Mouse (Mus musculus): ENCODE results near the gene Txnip. TPM values are rescaled to one million over a fixed set of nuclear protein-coding genes. Genes with fewer than 3 reads are reported as not detected.
"Not testable (repeated sequence)": the region's sequence is repeated elsewhere in the genome, so short reads cannot be mapped to it uniquely, and the experiment has no call there.

Txnip gene
- 52.7 and 53.6 TPM in 2 replicates for polyA plus RNA-seq (2016; fragmentation: Nextera tagmentation; extraction: Ambion mirVana)

GRCm38 (mm10) chr3:96557694-96558093, at the start of gene Txnip:
Txnip (plus strand) TSS chr3:96557957.
- no peaks in the 10 kb centered on the region for H3K9me3 ChIP-seq
- H3K4me1 ChIP-seq, result peaks cover 51% of the 10 kb centered on the region
- under 1% methylated on average over 26 of the region's 26 CpGs for WGBS
- peak within 1 kb of the TSS; percentile 75 for H3K4me3 ChIP-seq
- peak within 1 kb of the TSS; percentile 83 for H3K4me2 ChIP-seq (replicated peaks)
- H3K9ac ChIP-seq (replicated peaks), result peak within 1 kb of the TSS; percentile 80
- H3K27ac ChIP-seq (replicated peaks), result peak within 1 kb of the TSS; percentile 62
- H3K27me3 ChIP-seq, result no peaks in the 10 kb centered on the region
- peak; percentile 100 for ATAC-seq (ENCODE audit: low FRiP score, low read depth)
- H3K36me3 ChIP-seq, result peaks cover 23% of the 10 kb centered on the region

GRCm38 (mm10) chr3:96507966-96508365, 49.8 kb upstream of the Txnip start:
- not testable (repeated sequence) for H3K9ac ChIP-seq (replicated peaks); H3K27ac ChIP-seq (replicated peaks); H3K27me3 ChIP-seq; H3K9me3 ChIP-seq; H3K36me3 ChIP-seq; ATAC-seq (ENCODE audit: low FRiP score, low read depth); H3K4me3 ChIP-seq; H3K4me2 ChIP-seq (replicated peaks); H3K4me1 ChIP-seq
- 89% methylated on average over 8 of the region's 9 CpGs for WGBS

GRCm38 (mm10) chr3:96520171-96520570, 37.6 kb upstream of the Txnip start:
- Histone ChIP-seq H3K4me3 (no peak overlapping the region), H3K9ac (replicated peaks) (no peak overlapping the region), H3K27me3 (0 out of 2 replicates have a peak, but pooled peaks cover 4% of the 10 kb centered on the region), H3K9me3 (no peaks in the 10 kb centered on the region), H3K36me3 (no peaks in the 10 kb centered on the region), H3K4me1 (no peaks in the 10 kb centered on the region), H3K4me2 (replicated peaks) (no peak overlapping the region), H3K27ac (replicated peaks) (no peak overlapping the region)
- ATAC-seq (ENCODE audit: low FRiP score, low read depth), result no peak
- 55% methylated on average over 5 of the region's 5 CpGs for WGBS

- Histone ChIP-seq H3K4me2 (replicated peaks) (no peak overlapping the region), H3K36me3 (no peaks in the 10 kb centered on the region), H3K9me3 (no peaks in the 10 kb centered on the region), H3K4me3 (no peak overlapping the region), H3K27ac (replicated peaks) (no peak overlapping the region), H3K9ac (replicated peaks) (no peak overlapping the region), H3K4me1 (peaks cover 6% of the 10 kb centered on the region), H3K27me3 (peaks cover 18% of the 10 kb centered on the region)
- WGBS, result 64% methylated on average over 4 of the region's 4 CpGs
- ATAC-seq (ENCODE audit: low FRiP score, low read depth), result no peak
Observed at GRCm38 (mm10) chr3:96522149-96522548, 35.6 kb upstream of the Txnip start.

GRCm38 (mm10) chr3:96524028-96524810, 33.5 kb upstream of the Txnip start:
- H3K36me3 ChIP-seq, result no peaks in the 10 kb centered on the region
- H3K27ac ChIP-seq (replicated peaks), result no peak overlapping the region
- H3K9me3 ChIP-seq, result no peaks in the 10 kb centered on the region
- peaks cover 19% of the 10 kb centered on the region for H3K4me1 ChIP-seq
- H3K4me3 ChIP-seq, result no peak overlapping the region
- 70% methylated on average over 12 of the region's 12 CpGs for WGBS
- no peak for ATAC-seq (ENCODE audit: low FRiP score, low read depth)
- peaks cover 39% of the 10 kb centered on the region for H3K27me3 ChIP-seq
- no peak overlapping the region for H3K4me2 ChIP-seq (replicated peaks)
- no peak overlapping the region for H3K9ac ChIP-seq (replicated peaks)

- peaks cover 43% of the 10 kb centered on the region for H3K27me3 ChIP-seq
- no peaks in the 10 kb centered on the region for H3K36me3 ChIP-seq
- no peak for ATAC-seq (ENCODE audit: low FRiP score, low read depth)
- no peaks in the 10 kb centered on the region for H3K9me3 ChIP-seq
- H3K4me2 ChIP-seq (replicated peaks), result no peak within 1 kb of the TSS
- no peak within 1 kb of the TSS for H3K9ac ChIP-seq (replicated peaks)
- no peak within 1 kb of the TSS for H3K4me3 ChIP-seq
- WGBS, result 89% methylated on average over 4 of the region's 4 CpGs
- no peak within 1 kb of the TSS for H3K27ac ChIP-seq (replicated peaks)
- peaks cover 19% of the 10 kb centered on the region for H3K4me1 ChIP-seq
Observed at GRCm38 (mm10) chr3:96524914-96525313, 32.8 kb upstream of the Txnip start, which contains the start of gene Hfe2. Hfe2 (plus strand) TSS chr3:96525172.

- ATAC-seq (ENCODE audit: low FRiP score, low read depth), result no peak
- Histone ChIP-seq H3K4me1 (peaks cover 19% of the 10 kb centered on the region), H3K4me2 (replicated peaks) (peak overlapping the region; percentile 72; the same call in 1 of the 2 replicates), H3K9me3 (no peaks in the 10 kb centered on the region), H3K27me3 (peaks cover 44% of the 10 kb centered on the region), H3K4me3 (no peak overlapping the region), H3K9ac (replicated peaks) (no peak overlapping the region), H3K36me3 (no peaks in the 10 kb centered on the region), H3K27ac (replicated peaks) (no peak overlapping the region)
- 74% methylated on average over 11 of the region's 11 CpGs for WGBS
Observed at GRCm38 (mm10) chr3:96526013-96526762, 31.6 kb upstream of the Txnip start.

GRCm38 (mm10) chr3:96526864-96527542, 30.8 kb upstream of the Txnip start:
- Histone ChIP-seq H3K4me3 (peak overlapping the region; percentile 43), H3K27me3 (peaks cover 44% of the 10 kb centered on the region)
- WGBS, result 6% methylated on average over 43 of the region's 44 CpGs

GRCm38 (mm10) chr3:96528506-96528905, 29.3 kb upstream of the Txnip start:
- Histone ChIP-seq H3K36me3 (no peaks in the 10 kb centered on the region), H3K4me2 (replicated peaks) (no peak overlapping the region), H3K9ac (replicated peaks) (no peak overlapping the region), H3K4me1 (peaks cover 19% of the 10 kb centered on the region), H3K27ac (replicated peaks) (no peak overlapping the region), H3K4me3 (0 out of 2 replicates have a peak overlapping the region, but pooled peaks have one; percentile 1), H3K9me3 (no peaks in the 10 kb centered on the region), H3K27me3 (peaks cover 44% of the 10 kb centered on the region)
- ATAC-seq (ENCODE audit: low FRiP score, low read depth), result no peak
- WGBS, result 40% methylated on average over 9 of the region's 9 CpGs

More at GRCm38 (mm10) chr3:96526864-96527542, 30.8 kb upstream of the Txnip start:
- Histone ChIP-seq H3K36me3 (no peaks in the 10 kb centered on the region), H3K27ac (replicated peaks) (no peak overlapping the region), H3K4me2 (replicated peaks) (peak overlapping the region; percentile 72), H3K4me1 (peaks cover 19% of the 10 kb centered on the region), H3K9ac (replicated peaks) (peak overlapping the region; percentile 38; the same call in 1 of the 2 replicates), H3K9me3 (no peaks in the 10 kb centered on the region)
- peak; percentile 47; the same call in 1 of the 2 replicates for ATAC-seq (ENCODE audit: low FRiP score, low read depth)

- Histone ChIP-seq H3K36me3 (no peaks in the 10 kb centered on the region), H3K4me1 (peaks cover 14% of the 10 kb centered on the region), H3K27ac (replicated peaks) (no peak overlapping the region), H3K9ac (replicated peaks) (no peak overlapping the region), H3K4me3 (no peak overlapping the region), H3K27me3 (peaks cover 27% of the 10 kb centered on the region), H3K9me3 (no peaks in the 10 kb centered on the region), H3K4me2 (replicated peaks) (no peak overlapping the region)
- WGBS, result 71% methylated on average over 7 of the region's 7 CpGs
- ATAC-seq (ENCODE audit: low FRiP score, low read depth), result no peak
Observed at GRCm38 (mm10) chr3:96532050-96532449, 25.7 kb upstream of the Txnip start.

- ATAC-seq (ENCODE audit: low FRiP score, low read depth), result no peak
- no peak overlapping the region for H3K9ac ChIP-seq (replicated peaks)
- no peaks in the 10 kb centered on the region for H3K9me3 ChIP-seq
- H3K4me3 ChIP-seq, result no peak overlapping the region
- H3K4me2 ChIP-seq (replicated peaks), result no peak overlapping the region
- no peaks in the 10 kb centered on the region for H3K4me1 ChIP-seq
- 76% methylated on average over 2 of the region's 2 CpGs for WGBS
- H3K36me3 ChIP-seq, result no peaks in the 10 kb centered on the region
- H3K27me3 ChIP-seq, result peaks cover 5% of the 10 kb centered on the region
- no peak overlapping the region for H3K27ac ChIP-seq (replicated peaks)
Observed at GRCm38 (mm10) chr3:96534300-96534699, 23.5 kb upstream of the Txnip start.
